11 mouse cellular contexts compared by ENCODE assay signal in genomic region chr4:119463756-119464419, GRCm38 (mm10). TPM values are rescaled to one million over a fixed set of nuclear protein-coding genes. Genes with fewer than 3 reads are reported as not detected.
DNase-seq lines count a peak whose midpoint lies in the region; ATAC-seq lines count a peak whose summit lies in the region.
"Had no signal": no experiment of that assay in that cellular context is flagged by ENCODE, and none has a peak within 500 bp of the region (broad histone marks: within the 10 kb centered on the region; RNA-seq: fewer than 3 reads in every experiment).

No protein-coding gene starts in this region.

- H3K9ac ChIP-seq in heart, embryonic 16.5 days (ENCODE audit: low read length), result no peak overlapping the region
- no peak overlapping the region for H3K9ac ChIP-seq in forebrain, embryonic 16.5 days (replicated peaks; ENCODE audit: low read depth, low read length)
- H3K9ac ChIP-seq: midbrain, embryonic 12.5 days had no signal

- no peaks in the 10 kb centered on the region for H3K27me3 ChIP-seq in heart, embryonic 16.5 days (ENCODE audit: control insufficient read depth, insufficient read depth, low read length)
- no peaks in the 10 kb centered on the region for H3K27me3 ChIP-seq in forebrain, embryonic 16.5 days (replicated peaks; ENCODE audit: control insufficient read depth, insufficient read depth, low read length)
- H3K27me3 ChIP-seq: midbrain, embryonic 12.5 days had no signal

- peak overlapping the region; percentile 81 for H3K27ac ChIP-seq in heart, embryonic 16.5 days (ENCODE audit: low read length)
- H3K27ac ChIP-seq in forebrain, embryonic 16.5 days (ENCODE audit: low read length), result peak overlapping the region; percentile 98
- H3K27ac ChIP-seq: midbrain, embryonic 12.5 days had no signal

- peaks cover 26% of the 10 kb centered on the region for H3K4me1 ChIP-seq in heart, embryonic 16.5 days (ENCODE audit: control insufficient read depth, insufficient read depth, low read length)
- peaks cover 51% of the 10 kb centered on the region for H3K4me1 ChIP-seq in forebrain, embryonic 16.5 days (replicated peaks; ENCODE audit: control insufficient read depth, insufficient read depth, low read length)

- no peak overlapping the region for H3K4me3 ChIP-seq in heart, embryonic 16.5 days (ENCODE audit: low read length)
- no peak overlapping the region for H3K4me3 ChIP-seq in forebrain, embryonic 16.5 days (replicated peaks; ENCODE audit: low read length)
- H3K4me3 ChIP-seq: midbrain, embryonic 12.5 days had no signal

- H3K4me2 ChIP-seq in heart, embryonic 16.5 days (ENCODE audit: low read depth, low read length), result no peak overlapping the region
- H3K4me2 ChIP-seq in forebrain, embryonic 16.5 days (ENCODE audit: low read length), result no peak overlapping the region
- H3K4me2 ChIP-seq: midbrain, embryonic 12.5 days had no signal

- no peaks in the 10 kb centered on the region for H3K9me3 ChIP-seq in heart, embryonic 16.5 days (replicated peaks; ENCODE audit: control insufficient read depth, low read length)
- no peaks in the 10 kb centered on the region for H3K9me3 ChIP-seq in forebrain, embryonic 16.5 days (ENCODE audit: control insufficient read depth, low read length)
- H3K9me3 ChIP-seq: midbrain, embryonic 12.5 days had no signal

- no peak for DNase-seq in heart, postnatal 14 days
- DNase-seq in CD4-positive helper T cell, adult 2 months (ENCODE audit: low read depth, low spot score), result peak; percentile 74
- no peak for DNase-seq in urinary bladder, postnatal 10 days (ENCODE audit: low spot score)
- DNase-seq in right cerebral cortex, adult 18-20 months, result no peak
- DNase-seq in urinary bladder, postnatal 36 days (ENCODE audit: low spot score in 2 of 2), result no peak
- DNase-seq: cerebellum, adult 18-20 months had no signal

- ATAC-seq in heart, embryonic 16.5 days (replicated peaks; ENCODE audit: extremely low read depth, insufficient read depth, low FRiP score), result no peak; the same call in 1 of the 2 replicates
- no peak for ATAC-seq in forebrain, embryonic 16.5 days
- peak; percentile 86 for ATAC-seq in neutrophil, adult 5-6 weeks (ENCODE audit: extremely low read depth, insufficient number of reproducible peaks, low FRiP score, poor library complexity, severe bottlenecking)

- intact Hi-C loops in heart, postnatal 14 days (cut with DNase I), result loop anchor here (5.0 kb wide), 1 partner anchor 48 kb away; no protein-coding TSS in a partner anchor

- H3K36me3 ChIP-seq in heart, embryonic 16.5 days (ENCODE audit: control insufficient read depth, insufficient read depth), result no peaks in the 10 kb centered on the region
- no peaks in the 10 kb centered on the region for H3K36me3 ChIP-seq in forebrain, embryonic 16.5 days (ENCODE audit: control insufficient read depth, insufficient read depth)
- H3K36me3 ChIP-seq: midbrain, embryonic 12.5 days had no signal

- WGBS in heart, embryonic 16.5 days, result 55% methylated on average over 13 of the region's 13 CpGs
- WGBS in forebrain, embryonic 16.5 days, result 51% methylated on average over 13 of the region's 13 CpGs

RNA-seq across cellular contexts. Expression of gene Rimkla, which starts 28.5 kb away (rescaled TPM):
- polyA plus RNA-seq in heart, embryonic 16.5 days (2015; fragmentation: Nextera tagmentation; extraction: Ambion mirVana), result 4.5 and 4.6 TPM in 2 replicates
- under 1 TPM; 0.68 to 0.76 TPM for total RNA-seq in heart, postnatal 14 days (2021)
- 22.9 and 23.3 TPM in 2 replicates for polyA plus RNA-seq in forebrain, embryonic 16.5 days (2015; fragmentation: Nextera tagmentation; extraction: Ambion mirVana)
- 0.12 TPM in 2 replicates for total RNA-seq in neutrophil, adult 5-6 weeks (2017)

RNA-seq across cellular contexts. Expression of gene Zmynd12, which starts 41.3 kb away (rescaled TPM):
- 0.28 and 0.42 TPM in 2 replicates for polyA plus RNA-seq in heart, embryonic 16.5 days (2015; fragmentation: Nextera tagmentation; extraction: Ambion mirVana)
- not detected for total RNA-seq in heart, postnatal 14 days (2021)
- polyA plus RNA-seq in forebrain, embryonic 16.5 days (2015; fragmentation: Nextera tagmentation; extraction: Ambion mirVana), result 0.14 and 0.29 TPM in 2 replicates
- 0.25 TPM in 1 of 2 replicates, not detected in the other for total RNA-seq in neutrophil, adult 5-6 weeks (2017)
- polyA plus RNA-seq: heart, embryonic 11.5 days had no signal

RNA-seq across cellular contexts. Expression of gene Ppcs, which starts 41.7 kb away (rescaled TPM):
- 30.3 and 32.6 TPM in 2 replicates for polyA plus RNA-seq in heart, embryonic 16.5 days (2015; fragmentation: Nextera tagmentation; extraction: Ambion mirVana)
- total RNA-seq in heart, postnatal 14 days (2021), result 1 to 10 TPM; 8.4 to 8.5 TPM
- polyA plus RNA-seq in forebrain, embryonic 16.5 days (2015; fragmentation: Nextera tagmentation; extraction: Ambion mirVana), result 16.2 and 16.4 TPM in 2 replicates
- 13.9 and 14.1 TPM in 2 replicates for total RNA-seq in neutrophil, adult 5-6 weeks (2017)

RNA-seq across cellular contexts. Expression of gene Ccdc30, which starts 48.6 kb away (rescaled TPM):
- 3.8 and 4.0 TPM in 2 replicates for polyA plus RNA-seq in heart, embryonic 16.5 days (2015; fragmentation: Nextera tagmentation; extraction: Ambion mirVana)
- total RNA-seq in heart, postnatal 14 days (2021), result under 1 TPM; 0.27 to 0.38 TPM
- polyA plus RNA-seq in forebrain, embryonic 16.5 days (2015; fragmentation: Nextera tagmentation; extraction: Ambion mirVana), result 11.4 and 15.5 TPM in 2 replicates
- 0.93 and 2.5 TPM in 2 replicates for total RNA-seq in neutrophil, adult 5-6 weeks (2017)
